Mouse (Mus musculus) CH12.LX (cell line): ENCODE data around the gene Gna11.

Experiments
- CTCF ChIP-seq, 2 experiments: IDR thresholded peaks in 1 of 2; conservative IDR thresholded peaks in 1 of 2; 2 replicates each; pipeline ENCODE4 v1.5.1; 2011 to 2012; ENCODE audit warnings: low read depth in 2 of 2, low read length in 2 of 2, improper control_type of control experiment in 1 of 2, inconsistent platforms in 1 of 2, mild to moderate bottlenecking in 1 of 2, moderate library complexity in 1 of 2
- ELF1 ChIP-seq: IDR thresholded peaks from 2 replicates; pipeline ENCODE4 v1.6.1; 2014; ENCODE audit warnings: low read depth, mild to moderate bottlenecking, inconsistent platforms, low read length, improper control_type of control experiment
- ETS1 ChIP-seq: conservative IDR thresholded peaks from 2 replicates; pipeline ENCODE4 v1.6.1; 2012; ENCODE audit warnings: low read depth, mild to moderate bottlenecking, inconsistent platforms, low read length, improper control_type of control experiment, moderate library complexity
- NELFE ChIP-seq: IDR thresholded peaks from 2 replicates; pipeline ENCODE4 v1.6.1; 2011; ENCODE audit warnings: low read depth, low read length, improper control_type of control experiment
- POLR2A ChIP-seq: IDR thresholded peaks from 2 replicates; pipeline ENCODE4 v1.6.1; 2011; ENCODE audit warnings: low read depth, mild to moderate bottlenecking, improper control_type of control experiment, low read length
- RCOR1 ChIP-seq: conservative IDR thresholded peaks from 2 replicates; pipeline ENCODE4 v1.6.1; 2012; ENCODE audit warnings: low read depth, mild to moderate bottlenecking, inconsistent platforms, low read length, improper control_type of control experiment
- SIN3A ChIP-seq: IDR thresholded peaks from 2 replicates; pipeline ENCODE4 v1.6.1; 2012; ENCODE audit warnings: low read length, improper control_type of control experiment, inconsistent platforms
- TCF12 ChIP-seq: IDR thresholded peaks from 2 replicates; pipeline ENCODE4 v1.6.1; 2014; ENCODE audit warnings: low read depth, mild to moderate bottlenecking, inconsistent platforms, low read length, improper control_type of control experiment
- USF1 ChIP-seq: IDR thresholded peaks from 2 replicates; pipeline ENCODE4 v1.6.1; 2014; ENCODE audit warnings: low read depth, mild to moderate bottlenecking, inconsistent platforms, low read length, improper control_type of control experiment
- USF2 ChIP-seq: conservative IDR thresholded peaks from 2 replicates; pipeline ENCODE4 v1.6.1; 2011; ENCODE audit warnings: low read depth, low read length, improper control_type of control experiment
- ZNF384 ChIP-seq: IDR thresholded peaks from 2 replicates; pipeline ENCODE4 v1.6.1; 2012; ENCODE audit warnings: low read depth, low read length, improper control_type of control experiment, inconsistent platforms

DNA sequence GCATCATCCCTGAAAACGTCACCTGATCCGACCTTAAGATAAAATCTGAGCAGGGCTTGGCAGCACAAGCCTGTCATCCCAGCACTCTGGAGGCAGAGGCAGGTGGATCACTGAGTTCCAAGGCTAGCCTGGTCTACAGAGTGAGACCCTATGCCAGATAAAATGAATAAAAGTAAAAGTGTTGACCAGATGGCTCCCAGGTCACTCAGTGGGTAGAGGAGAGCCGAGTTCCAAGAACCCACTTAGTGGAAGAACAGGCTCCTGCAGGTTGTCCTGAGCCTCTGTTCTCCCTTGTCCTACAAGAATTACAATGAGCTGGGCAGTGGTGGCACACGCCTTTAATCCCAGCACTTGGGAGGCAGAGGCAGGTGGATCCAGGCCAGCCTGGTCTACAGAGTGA lies 48.2 kb upstream of the Gna11 start:
- TF ChIP-seq NELFE = no peak
- no peak for TF ChIP-seq POLR2A
- TF ChIP-seq CTCF (conservative IDR thresholded peaks at IDR 0.05 in 1 of 2, IDR thresholded peaks at IDR 0.05 in 1 of 2; ENCODE audit: low read depth in 2 of 2, low read length in 2 of 2) = no peak
- TF ChIP-seq ELF1 = no peak
- no peak for TF ChIP-seq ZNF384
- TF ChIP-seq RCOR1 = no peak
- no peak for TF ChIP-seq USF1
- TF ChIP-seq SIN3A = no peak
- no peak for TF ChIP-seq USF2
- no peak for TF ChIP-seq ETS1
- no peak for TF ChIP-seq TCF12
